Mouse (Mus musculus) neutrophil, adult 5-6 weeks (primary cell): Measurements from ENCODE around the gene Tmem37. TPM values are rescaled to one million over a fixed set of nuclear protein-coding genes. Genes with fewer than 3 reads are reported as not detected.

Experiments used
- ATAC-seq: fragments of 151-379, 151-347 bp; 2 replicates; pipeline ENCODE4 v1.8.0; 2017; ENCODE audit warnings: mild to moderate bottlenecking, moderate TSS enrichment; ENCODE audit not compliant: insufficient number of reproducible peaks, poor library complexity, low FRiP score, severe bottlenecking; ENCODE audit errors: extremely low read depth
- total RNA-seq: library from RNA; stranded (forward); fragments of 200-1000 nt; gene quantifications from 2 replicates; pipeline ENCODE4 v1.2.3, GENCODE M21; 2017

Gene Tmem37
- not detected in 2 replicates for total RNA-seq

DNA sequence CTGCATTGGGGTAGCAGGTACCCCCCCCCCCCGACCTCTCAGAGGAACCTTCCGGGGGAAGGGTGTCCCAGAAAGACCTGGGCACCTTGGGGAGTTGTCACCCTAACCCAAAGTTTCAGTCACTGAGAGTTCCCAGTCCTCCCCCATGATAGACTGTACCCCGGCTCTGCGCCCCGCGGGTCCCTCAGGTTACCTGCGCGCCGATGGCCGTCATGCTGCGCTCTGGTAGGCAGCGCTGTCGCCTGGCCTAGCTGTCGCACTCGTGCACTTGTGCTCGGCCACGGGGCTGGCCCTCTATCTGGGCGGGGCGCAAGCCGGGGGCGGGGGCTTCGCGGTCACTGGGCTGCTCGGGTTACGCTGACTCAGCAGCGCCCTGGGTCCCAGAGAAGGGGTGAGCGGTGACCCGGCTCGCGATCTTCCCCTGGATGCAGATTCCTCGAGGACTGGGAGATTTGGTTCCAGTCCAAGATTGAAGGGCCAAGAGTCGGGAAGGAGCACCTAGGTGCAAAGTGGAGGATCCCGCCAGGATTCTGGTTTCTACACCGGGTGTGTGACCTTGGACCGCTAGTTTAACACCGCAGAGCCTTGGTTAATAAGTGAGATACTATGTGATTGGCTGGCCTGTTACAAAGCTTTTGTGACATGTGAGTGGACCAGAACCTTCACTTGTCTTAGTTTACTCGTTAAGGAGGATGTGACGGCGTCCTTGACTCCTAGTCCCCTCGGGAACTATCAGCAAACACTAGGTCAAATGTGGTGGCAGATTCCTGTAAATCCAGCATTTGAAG, at the start of gene Tmem37:
Gene Tmem37, minus strand, starts transcription at position 556 of the 788 bp plus-strand sequence.
- no peak for ATAC-seq

GRCm38 (mm10) chr1:120122634-120123383, 48.9 kb upstream of the Tmem37 start:
- no peak for ATAC-seq

- ATAC-seq: no peak
These were observed 48.2 kb upstream of the Tmem37 start for GRCm38 (mm10) chr1:120121930-120122530.

GRCm38 (mm10) chr1:120120969-120121811, 47.3 kb upstream of the Tmem37 start, which contains the start of the genes Dbi and 3110009E18Rik:
Dbi (minus strand) TSS chr1:120121078.
3110009E18Rik (plus strand) TSS chr1:120121187.
- ATAC-seq: peak; percentile 94

GRCm38 (mm10) chr1:120120141-120120968, 46.5 kb upstream of the Tmem37 start:
- ATAC-seq: no peak

- no peak for ATAC-seq
These were observed 45.5 kb upstream of the Tmem37 start for GRCm38 (mm10) chr1:120119389-120119788.

- ATAC-seq: no peak
These were observed 45.0 kb upstream of the Tmem37 start for GRCm38 (mm10) chr1:120118854-120119253.

DNA sequence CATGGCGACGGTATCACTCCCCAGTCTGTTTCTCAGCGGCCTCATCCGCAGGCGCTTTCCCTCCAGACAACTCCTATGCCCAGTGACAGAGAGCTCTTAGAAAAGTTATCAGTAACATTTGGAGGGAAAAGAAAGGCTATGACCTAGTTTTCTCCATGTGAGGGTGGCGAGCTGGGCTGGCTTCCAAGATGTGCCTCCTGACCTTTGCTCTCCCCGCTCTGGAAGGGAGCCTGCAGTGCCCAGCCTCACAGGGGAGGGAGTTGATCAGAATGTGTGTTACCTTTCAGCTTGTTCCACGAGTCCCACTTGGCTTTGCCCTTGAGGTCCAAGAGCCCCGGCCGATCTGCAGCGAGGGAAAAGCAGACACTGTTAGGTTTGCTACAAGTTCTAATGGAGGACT, 42.2 kb upstream of the Tmem37 start:
- no peak for ATAC-seq

GRCm38 (mm10) chr1:120115671-120116081, 41.8 kb upstream of the Tmem37 start:
- ATAC-seq: no peak

- ATAC-seq: no peak
These were observed 38.6 kb upstream of the Tmem37 start for GRCm38 (mm10) chr1:120112251-120113187.

DNA sequence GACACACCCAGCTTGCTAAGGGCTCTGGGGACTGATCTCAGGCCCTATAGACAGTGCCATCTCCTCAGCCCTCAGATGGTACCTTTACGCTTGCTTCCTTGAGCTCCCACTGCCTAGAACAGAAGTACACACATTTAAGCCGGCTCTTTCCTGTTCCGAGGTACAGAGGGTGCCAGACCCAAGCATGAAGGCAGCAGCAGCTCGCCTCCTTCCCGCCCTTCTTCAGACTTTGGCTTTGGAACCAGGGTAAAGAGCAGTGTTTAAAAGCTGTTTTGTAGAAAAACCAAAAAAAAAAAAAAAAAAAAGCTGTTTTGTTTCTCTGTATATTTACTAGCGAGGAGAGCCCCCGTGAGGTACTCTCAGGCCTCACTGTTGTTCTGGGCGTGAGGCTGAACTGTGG, 37.9 kb upstream of the Tmem37 start:
- no peak for ATAC-seq

DNA sequence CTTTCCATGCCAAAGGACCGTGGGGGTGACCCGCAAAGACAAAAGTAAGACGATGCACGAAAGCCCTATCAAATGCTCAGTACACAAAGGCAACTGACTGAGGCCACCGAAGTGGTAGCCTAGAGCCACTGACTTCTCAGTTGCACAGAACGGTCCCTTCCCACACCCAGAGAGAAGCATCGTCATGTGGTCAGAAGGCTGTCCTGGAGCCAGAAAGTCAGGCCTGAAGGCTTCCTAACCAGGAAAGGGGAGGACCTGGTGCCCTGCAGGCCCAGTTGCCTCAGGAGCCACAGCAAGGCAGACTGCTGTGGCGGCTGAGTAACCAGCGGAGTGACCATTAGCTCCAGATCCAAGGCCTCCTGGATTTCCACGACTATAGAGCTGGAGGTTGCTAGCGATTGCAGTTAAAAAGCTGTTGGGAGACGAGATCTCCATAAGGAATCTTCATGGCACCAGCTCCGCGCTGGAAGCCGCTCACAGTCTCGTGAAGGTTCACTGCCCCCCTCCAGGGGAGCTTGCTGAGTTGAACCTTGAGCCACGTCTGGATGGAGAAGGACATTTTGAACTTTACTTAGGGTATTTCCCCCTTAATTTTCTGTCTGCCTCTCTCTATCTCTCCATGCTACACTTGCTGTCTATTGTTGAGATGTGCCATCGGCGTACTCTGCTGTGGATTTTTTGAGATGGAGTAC, 36.0 kb upstream of the Tmem37 start:
- no peak for ATAC-seq

- ATAC-seq: no peak
These were observed 31.7 kb upstream of the Tmem37 start for GRCm38 (mm10) chr1:120105556-120105959.

DNA sequence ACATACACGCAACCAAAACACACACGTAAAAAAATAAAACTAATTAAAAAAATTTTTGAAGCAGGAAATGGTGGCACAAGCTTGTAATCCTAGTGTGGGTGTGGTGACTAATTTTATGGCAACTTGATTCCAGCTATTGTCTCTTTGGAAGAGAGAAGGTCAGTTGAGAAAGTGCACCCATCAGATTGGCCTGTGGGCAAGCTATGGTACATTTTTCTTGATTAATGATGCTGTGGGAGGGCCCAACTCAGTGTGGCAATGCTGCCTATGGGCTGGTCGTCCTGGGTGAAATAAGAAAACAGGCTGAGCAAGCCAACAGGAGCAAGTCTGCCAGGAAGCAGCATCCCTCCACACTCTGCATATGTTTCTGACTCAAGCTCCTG, 27.3 kb upstream of the Tmem37 start:
- ATAC-seq: no peak

GRCm38 (mm10) chr1:120100456-120101226, 26.8 kb upstream of the Tmem37 start:
- no peak for ATAC-seq

DNA sequence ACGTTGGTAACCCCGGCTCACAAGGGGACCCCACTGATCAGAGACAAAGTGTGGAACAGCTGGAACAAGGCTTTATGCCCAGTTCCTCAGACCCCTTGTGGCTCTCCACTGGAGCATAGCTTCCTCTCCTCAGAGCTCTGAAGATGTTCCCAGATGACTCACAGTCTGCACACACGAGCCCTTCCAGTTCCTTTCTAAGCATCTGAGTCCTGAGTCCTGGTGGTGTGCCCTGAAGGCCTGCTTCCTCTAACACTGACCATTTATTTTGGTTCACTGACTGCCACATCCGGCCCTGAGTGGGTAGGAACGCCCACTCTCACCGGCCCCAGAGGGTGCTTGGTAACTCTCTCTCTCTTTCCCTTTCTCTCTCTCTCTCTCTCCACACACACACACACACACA, 25.6 kb upstream of the Tmem37 start:
- peak; percentile 84 for ATAC-seq
